Mouse (Mus musculus): ENCODE measurements around the gene Vmp1.

The Vmp1 gene

GRCm38 (mm10) chr11:86599378-86600208 is 84.0 kb downstream of the Vmp1 start:
- ChIA-PET CTCF (interaction anchor here in 2 of 4 experiments (0.6 to 1.2 kb wide), 6 partner anchors 11 to 54 kb away, joined by 3 to 7 read pairs (median 4); no protein-coding TSS in a partner anchor), POLR2A (interaction anchor here in 3 of 4 experiments (0.6 to 1.8 kb wide), 10 partner anchors 10 to 843 kb away, joined by 3 to 12 read pairs (median 4); partner anchors contain the start of genes Rps6kb1 (in 1 of the 3) and Tubd1 (in 1 of the 3))

- ChIA-PET POLR2A (interaction anchor here in 3 of 4 experiments (0.6 to 1.6 kb wide), 5 partner anchors 11 to 30 kb away, joined by 3 to 7 read pairs (median 3); no protein-coding TSS in a partner anchor), CTCF (interaction anchor here in 3 of 4 experiments (0.6 to 1.2 kb wide), 5 partner anchors 11 to 85 kb away, joined by 3 to 7 read pairs (median 4); no protein-coding TSS in a partner anchor)
These were observed 85.1 kb downstream of the Vmp1 start for GRCm38 (mm10) chr11:86598572-86598971.

- CTCF ChIA-PET: interaction anchor here in 2 of 4 experiments (0.6 to 1.6 kb wide), 3 partner anchors 12 to 85 kb away, joined by 3 to 6 read pairs (median 4); no protein-coding TSS in a partner anchor
- POLR2A ChIA-PET: interaction anchor here in 3 of 4 experiments (0.6 to 1.7 kb wide), 4 partner anchors 11 to 20 kb away, joined by 3 to 9 read pairs (median 5); no protein-coding TSS in a partner anchor
These were observed 85.5 kb downstream of the Vmp1 start for GRCm38 (mm10) chr11:86598154-86598553.

- ChIA-PET CTCF (interaction anchor here in 1 of 4 experiments (1.6 kb wide), 1 partner anchor 11 kb away, joined by 6 read pairs; no protein-coding TSS in a partner anchor), POLR2A (interaction anchor here (0.5 to 2.6 kb wide), 8 partner anchors 10 to 117 kb away, joined by 3 to 9 read pairs (median 5); partner anchors contain the start of genes Rps6kb1 (in 1 of the 4) and Tubd1 (in 1 of the 4))
These were observed 86.7 kb downstream of the Vmp1 start for GRCm38 (mm10) chr11:86596976-86597375.

- POLR2A ChIA-PET: interaction anchor here (0.5 to 2.6 kb wide), 9 partner anchors 9 to 948 kb away, joined by 3 to 9 read pairs (median 3); partner anchors contain the start of genes Rps6kb1 (in 1 of the 4) and Tubd1 (in 1 of the 4)
- CTCF ChIA-PET: interaction anchor here in 2 of 4 experiments (1.3 to 1.6 kb wide), 2 partner anchors 10 to 57 kb away, joined by 4 to 6 read pairs; no protein-coding TSS in a partner anchor
These were observed 87.3 kb downstream of the Vmp1 start for GRCm38 (mm10) chr11:86596187-86596960.

GRCm38 (mm10) chr11:86595366-86595765 is 88.3 kb downstream of the Vmp1 start:
- ChIA-PET CTCF (interaction anchor here in 2 of 4 experiments (0.7 to 1.3 kb wide), 2 partner anchors 51 to 58 kb away, joined by 4 to 15 read pairs; partner anchors contain the start of genes Rps6kb1 (in 1 of the 2) and Tubd1 (in 1 of the 2)), POLR2A (interaction anchor here in 1 of 4 experiments (0.6 to 2.6 kb wide), 3 partner anchors 9 to 51 kb away, joined by 3 to 9 read pairs (median 3); partner anchors contain the start of genes Rps6kb1 and Tubd1)

- ChIA-PET POLR2A (interaction anchor here in 2 of 4 experiments (0.8 to 10.1 kb wide), 4 partner anchors 13 to 236 kb away, joined by 4 to 112 read pairs (median 7); partner anchors contain the start of genes Rps6kb1 (in 1 of the 2) and Tubd1 (in 1 of the 2)), CTCF (interaction anchor here in 1 of 4 experiments (1.1 kb wide), 1 partner anchor 59 kb away, joined by 3 read pairs; no protein-coding TSS in a partner anchor)
These were observed 89.3 kb downstream of the Vmp1 start for GRCm38 (mm10) chr11:86594188-86594876.

GRCm38 (mm10) chr11:86593443-86593842 is 90.2 kb downstream of the Vmp1 start:
- CTCF ChIA-PET: interaction anchor here in 1 of 4 experiments (1.1 kb wide), 1 partner anchor 60 kb away, joined by 3 read pairs; no protein-coding TSS in a partner anchor

GRCm38 (mm10) chr11:86592993-86593392 is 90.6 kb downstream of the Vmp1 start:
- CTCF ChIA-PET: no interaction called here
- POLR2A ChIA-PET: interaction anchor here in 3 of 4 experiments (0.6 to 10.1 kb wide), 5 partner anchors 11 to 63 kb away, joined by 3 to 112 read pairs (median 5); no protein-coding TSS in a partner anchor

More at GRCm38 (mm10) chr11:86593443-86593842, 90.2 kb downstream of the Vmp1 start:
- POLR2A ChIA-PET: interaction anchor here in 2 of 4 experiments (0.8 to 10.1 kb wide), 3 partner anchors 12 to 235 kb away, joined by 4 to 112 read pairs (median 5); no protein-coding TSS in a partner anchor

- ChIA-PET POLR2A (interaction anchor here in 3 of 4 experiments (0.6 to 10.1 kb wide), 5 partner anchors 10 to 64 kb away, joined by 3 to 112 read pairs (median 5); no protein-coding TSS in a partner anchor), CTCF (interaction anchor here in 1 of 4 experiments (0.8 kb wide), 1 partner anchor 18 kb away, joined by 3 read pairs; no protein-coding TSS in a partner anchor)
These were observed 91.6 kb downstream of the Vmp1 start for GRCm38 (mm10) chr11:86591931-86592616.

- CTCF ChIA-PET: no interaction called here
- POLR2A ChIA-PET: interaction anchor here in 2 of 4 experiments (1.4 to 10.1 kb wide), 4 partner anchors 10 to 15 kb away, joined by 5 to 112 read pairs (median 5); no protein-coding TSS in a partner anchor
These were observed 92.3 kb downstream of the Vmp1 start for GRCm38 (mm10) chr11:86591301-86591845.

- POLR2A ChIA-PET: interaction anchor here in 2 of 4 experiments (0.6 to 10.1 kb wide), 4 partner anchors 9 to 28 kb away, joined by 3 to 112 read pairs (median 5); no protein-coding TSS in a partner anchor
- CTCF ChIA-PET: no interaction called here
These were observed 93.1 kb downstream of the Vmp1 start for GRCm38 (mm10) chr11:86590579-86590978.

GRCm38 (mm10) chr11:86590066-86590465 is 93.6 kb downstream of the Vmp1 start:
- CTCF ChIA-PET: no interaction called here
- POLR2A ChIA-PET: interaction anchor here in 3 of 4 experiments (0.6 to 10.1 kb wide), 6 partner anchors 11 to 1707 kb away, joined by 3 to 112 read pairs (median 5); partner anchors contain the start of genes Rps6kb1 (in 1 of the 3) and Tubd1 (in 1 of the 3)

GRCm38 (mm10) chr11:86588583-86589298 is 94.9 kb downstream of the Vmp1 start:
- POLR2A ChIA-PET: interaction anchor here in 3 of 4 experiments (0.6 to 10.1 kb wide), 16 partner anchors 10 to 1226 kb away, joined by 3 to 112 read pairs (median 4); partner anchors contain the start of genes Rps6kb1 (in 2 of the 3) and Tubd1 (in 2 of the 3)

GRCm38 (mm10) chr11:86587830-86588229 is 95.8 kb downstream of the Vmp1 start:
- CTCF ChIA-PET: interaction anchor here in 2 of 4 experiments (0.7 to 1.2 kb wide), 3 partner anchors 11 to 66 kb away, joined by 3 to 4 read pairs (median 4); no protein-coding TSS in a partner anchor
- POLR2A ChIA-PET: interaction anchor here (0.6 to 10.1 kb wide), 17 partner anchors 9 to 230 kb away, joined by 3 to 112 read pairs (median 4); partner anchors contain the start of genes Rps6kb1 (in 2 of the 4) and Tubd1 (in 2 of the 4)

More at GRCm38 (mm10) chr11:86588583-86589298, 94.9 kb downstream of the Vmp1 start:
- CTCF ChIA-PET: interaction anchor here (0.6 to 1.1 kb wide), 5 partner anchors 11 to 711 kb away, joined by 3 to 4 read pairs (median 4); no protein-coding TSS in a partner anchor

Data from embryonic stem cell, embryonic (primary cell).